Mouse (Mus musculus) left cerebral cortex, postnatal 10 days (tissue): ENCODE measurements around the gene C87977. TPM values are rescaled to one million over a fixed set of nuclear protein-coding genes. Genes with fewer than 3 reads are reported as not detected.
"Not testable (repeated sequence)": the region's sequence is repeated elsewhere in the genome, so short reads cannot be mapped to it uniquely, and the experiment has no call there.

ENCODE experiments used
- DNase-seq, 2 experiments: peaks; one replicate each; pipeline ENCODE4 v3.0.0; 2021 to 2022; ENCODE audit warnings: low spot score in 2 of 2, mixed read lengths in 1 of 2; ENCODE audit errors: extremely low spot score in 1 of 2
- intact Hi-C: fragments of 180-260 bp; cut with DNase I; formaldehyde crosslinking; loops from one replicate; pipeline ENCODE4 v1.15.1; 2025
- total RNA-seq, 2 experiments: library from RNA; stranded (reverse); gene quantifications; 2 replicates each; pipeline ENCODE4 v1.2.3; 2021

C87977 gene
- not detected for total RNA-seq

GRCm38 (mm10) chr4:144213218-144213617 is at the start of gene C87977:
Gene C87977, minus strand, starts transcription at chr4:144213318.
- DNase-seq, intact Hi-C loops: not testable (repeated sequence)

- DNase-seq, intact Hi-C loops: not testable (repeated sequence)
Measured at GRCm38 (mm10) chr4:144254768-144255167, 41.6 kb upstream of the C87977 start.

DNA sequence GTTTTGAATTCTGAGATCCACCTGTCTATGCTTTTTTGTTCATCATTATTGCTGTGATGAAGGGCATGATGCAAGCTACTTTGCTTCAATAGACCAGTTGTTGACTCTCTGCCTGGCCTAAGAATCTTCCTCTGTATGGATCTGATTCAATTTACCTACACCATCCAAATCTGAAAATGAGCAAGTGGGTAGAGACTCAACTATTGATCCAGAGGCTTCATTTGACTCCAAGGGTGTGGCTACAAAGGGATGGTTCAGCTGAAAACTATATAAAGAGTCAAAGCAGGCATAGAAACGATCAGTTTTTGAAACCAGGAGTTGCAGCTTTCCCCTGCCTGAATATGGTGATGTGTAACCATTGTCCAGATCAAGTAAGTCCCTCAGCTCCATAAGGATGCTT is 22.7 kb downstream of the C87977 start, which contains the start of gene Oog2:
Oog2 (plus strand) TSS at position 301 of the 400 bp plus-strand sequence.
- intact Hi-C loops: no loop called here
- DNase-seq: no peak

- DNase-seq: no peak
- intact Hi-C loops: no loop called here
Measured at GRCm38 (mm10) chr4:144162563-144162962, 50.6 kb downstream of the C87977 start, which contains the start of gene Oog3. Gene Oog3, minus strand, starts transcription at chr4:144162663.

Other genes with a start within 250 kb of the C87977 start
- not detected for gene Gm13101, start 246.4 kb downstream of the C87977 start, total RNA-seq
- gene Pramef17, start 218.9 kb downstream of the C87977 start, total RNA-seq: not detected
- gene Pramel4, start 154.2 kb downstream of the C87977 start, total RNA-seq: not detected
- gene Gm13102, start 106.8 kb downstream of the C87977 start, total RNA-seq: not detected
- gene Oog3, start 50.7 kb downstream of the C87977 start, total RNA-seq: not detected
- gene Oog2, start 22.6 kb downstream of the C87977 start, total RNA-seq: not detected
- not detected for gene Pramel5, start 67.2 kb upstream of the C87977 start, total RNA-seq
- gene Gm13128, start 116.9 kb upstream of the C87977 start, total RNA-seq: not detected
- gene Gm13119, start 144.6 kb upstream of the C87977 start, total RNA-seq: not detected
- gene Pramef20, start 164.6 kb upstream of the C87977 start, total RNA-seq: not detected
- not detected for gene Pramef12, start 195.1 kb upstream of the C87977 start, total RNA-seq
- gene 1700012P22Rik, start 225.5 kb upstream of the C87977 start, total RNA-seq: not detected
- not detected for gene Gm9944, start 240.0 kb upstream of the C87977 start, total RNA-seq